Mouse (Mus musculus) hindbrain, embryonic 15.5 days (tissue): ENCODE data around the gene Lgr5. TPM values are rescaled to one million over a fixed set of nuclear protein-coding genes. Genes with fewer than 3 reads are reported as not detected.

Source experiments
- ATAC-seq: fragments of 200-750 bp; cut with Nextera tagmentation; 2 replicates; pipeline ENCODE4 v1.8.0; 2017; ENCODE audit warnings: low read depth, moderate number of reproducible peaks, moderate TSS enrichment; ENCODE audit not compliant: low FRiP score
- H3K27ac ChIP-seq: fragments of 300-500 bp; sonication (generic); replicated peaks from 2 replicates; pipeline ENCODE4 v1.5.1; 2015; ENCODE audit warnings: mild to moderate bottlenecking, inconsistent platforms
- H3K27me3 ChIP-seq: fragments of 300-500 bp; sonication (generic); 2 replicates; pipeline ENCODE4 v1.6.1; 2015; ENCODE audit warnings: control low read depth, inconsistent platforms
- H3K36me3 ChIP-seq: fragments of 300-500 bp; sonication (generic); 2 replicates; pipeline ENCODE4 v1.6.1; 2015; ENCODE audit warnings: control low read depth, inconsistent platforms
- H3K4me1 ChIP-seq: fragments of 300-500 bp; sonication (generic); replicated peaks from 2 replicates; pipeline ENCODE4 v1.6.1; 2015; ENCODE audit warnings: control low read depth, inconsistent platforms
- H3K4me2 ChIP-seq: fragments of 300-500 bp; sonication (generic); 2 replicates; pipeline ENCODE4 v1.6.1; 2015; ENCODE audit warnings: moderate library complexity, mild to moderate bottlenecking, inconsistent platforms
- H3K4me3 ChIP-seq: fragments of 300-500 bp; sonication (generic); 2 replicates; pipeline ENCODE4 v1.5.1; 2015; ENCODE audit warnings: mild to moderate bottlenecking, inconsistent platforms
- H3K9ac ChIP-seq: fragments of 300-500 bp; sonication (generic); 2 replicates; pipeline ENCODE4 v1.6.1; 2015; ENCODE audit warnings: inconsistent platforms
- H3K9me3 ChIP-seq: fragments of 300-500 bp; sonication (generic); 2 replicates; pipeline ENCODE4 v1.6.1; 2016; ENCODE audit warnings: control low read depth, inconsistent platforms
- whole genome bisulfite sequencing: fragments of 180-500 bp; shearing (Covaris S2); methylation state at CpG from one replicate; pipeline ENCODE4 v1.1.7; 2015; 5-methylcytosine and 5-hydroxymethylcytosine counted together
- polyA plus RNA-seq: library from polyadenylated mRNA; unstranded; fragments of >200 nt; fragmentation: Nextera tagmentation; extraction: Ambion mirVana; gene quantifications from 2 replicates; pipeline ENCODE4 v1.2.1, GENCODE M21; 2015

The Lgr5 gene
- polyA plus RNA-seq, 1 experiment from 2014 or later: 2.6 TPM

GRCm38 (mm10) chr10:115465778-115466177, 121.8 kb downstream of the Lgr5 start:
- H3K9ac ChIP-seq: no peak overlapping the region
- ATAC-seq: no peak
- WGBS: 70% methylated on average over 6 of the region's 6 CpGs

GRCm38 (mm10) chr10:115465072-115465471, 122.5 kb downstream of the Lgr5 start:
- WGBS: 66% methylated on average over 7 of the region's 7 CpGs
- Histone ChIP-seq H3K27ac (no peak overlapping the region), H3K27me3 (no peaks in the 10 kb centered on the region), H3K9ac (no peak overlapping the region), H3K36me3 (no peaks in the 10 kb centered on the region), H3K4me2 (no peak overlapping the region), H3K4me3 (no peak overlapping the region), H3K4me1 (0 out of 2 replicates have a peak, but pooled peaks cover 5% of the 10 kb centered on the region), H3K9me3 (no peaks in the 10 kb centered on the region)
- no peak for ATAC-seq

More at GRCm38 (mm10) chr10:115465778-115466177, 121.8 kb downstream of the Lgr5 start:
- 0 out of 2 replicates have a peak, but pooled peaks cover 5% of the 10 kb centered on the region for H3K4me1 ChIP-seq
- no peaks in the 10 kb centered on the region for H3K9me3 ChIP-seq
- no peak overlapping the region for H3K4me3 ChIP-seq
- no peak overlapping the region for H3K27ac ChIP-seq
- no peaks in the 10 kb centered on the region for H3K36me3 ChIP-seq
- no peaks in the 10 kb centered on the region for H3K27me3 ChIP-seq
- no peak overlapping the region for H3K4me2 ChIP-seq

- Histone ChIP-seq H3K9me3 (no peaks in the 10 kb centered on the region), H3K4me1 (no peaks in the 10 kb centered on the region), H3K27ac (no peak overlapping the region), H3K4me3 (no peak overlapping the region), H3K4me2 (no peak overlapping the region), H3K9ac (no peak overlapping the region), H3K27me3 (no peaks in the 10 kb centered on the region), H3K36me3 (no peaks in the 10 kb centered on the region)
- WGBS: 73% methylated on average over 5 of the region's 5 CpGs
- ATAC-seq: no peak
These were observed 124.9 kb downstream of the Lgr5 start for GRCm38 (mm10) chr10:115462646-115463045.

GRCm38 (mm10) chr10:115457368-115458021, 130.1 kb downstream of the Lgr5 start:
- Histone ChIP-seq H3K36me3 (no peaks in the 10 kb centered on the region), H3K27ac (no peak overlapping the region), H3K4me2 (no peak overlapping the region), H3K9ac (no peak overlapping the region), H3K9me3 (no peaks in the 10 kb centered on the region), H3K27me3 (no peaks in the 10 kb centered on the region), H3K4me1 (no peaks in the 10 kb centered on the region), H3K4me3 (no peak overlapping the region)
- no peak for ATAC-seq
- 66% methylated on average over 6 of the region's 6 CpGs for WGBS

GRCm38 (mm10) chr10:115448614-115449013, 139.0 kb downstream of the Lgr5 start:
- H3K9me3 ChIP-seq: no peaks in the 10 kb centered on the region
- no peaks in the 10 kb centered on the region for H3K4me1 ChIP-seq
- no peaks in the 10 kb centered on the region for H3K27me3 ChIP-seq
- ATAC-seq: no peak
- H3K36me3 ChIP-seq: no peaks in the 10 kb centered on the region
- 95% methylated on average over 13 of the region's 13 CpGs for WGBS
- no peak overlapping the region for H3K4me3 ChIP-seq
- no peak overlapping the region for H3K4me2 ChIP-seq
- H3K9ac ChIP-seq: no peak overlapping the region
- H3K27ac ChIP-seq: no peak overlapping the region

GRCm38 (mm10) chr10:115437286-115437685, 150.3 kb downstream of the Lgr5 start:
- Histone ChIP-seq H3K9ac (no peak overlapping the region), H3K27ac (no peak overlapping the region), H3K4me2 (no peak overlapping the region), H3K27me3 (no peaks in the 10 kb centered on the region), H3K4me1 (no peaks in the 10 kb centered on the region), H3K36me3 (peaks cover 16% of the 10 kb centered on the region), H3K9me3 (no peaks in the 10 kb centered on the region), H3K4me3 (no peak overlapping the region)
- ATAC-seq: no peak
- WGBS: 86% methylated on average over 4 of the region's 4 CpGs

- Histone ChIP-seq H3K27me3 (no peaks in the 10 kb centered on the region), H3K36me3 (peaks cover 56% of the 10 kb centered on the region), H3K4me2 (no peak overlapping the region)
These were observed 162.2 kb downstream of the Lgr5 start for GRCm38 (mm10) chr10:115425351-115425750.

GRCm38 (mm10) chr10:115421976-115422375, 165.6 kb downstream of the Lgr5 start:
- Histone ChIP-seq H3K9ac (no peak overlapping the region), H3K27me3 (no peaks in the 10 kb centered on the region), H3K4me2 (no peak overlapping the region), H3K36me3 (peaks cover 51% of the 10 kb centered on the region), H3K4me1 (no peaks in the 10 kb centered on the region), H3K4me3 (no peak overlapping the region), H3K9me3 (no peaks in the 10 kb centered on the region), H3K27ac (no peak overlapping the region)
- ATAC-seq: no peak
- whole genome bisulfite sequencing: 81% methylated on average over 4 of the region's 4 CpGs

More at GRCm38 (mm10) chr10:115425351-115425750, 162.2 kb downstream of the Lgr5 start:
- Histone ChIP-seq H3K4me3 (no peak overlapping the region), H3K4me1 (no peaks in the 10 kb centered on the region), H3K9me3 (no peaks in the 10 kb centered on the region), H3K27ac (no peak overlapping the region), H3K9ac (no peak overlapping the region)
- no peak for ATAC-seq
- WGBS: 47% methylated on average over 2 of the region's 2 CpGs

GRCm38 (mm10) chr10:115414056-115414455, 173.5 kb downstream of the Lgr5 start:
- H3K4me2 ChIP-seq: no peak overlapping the region
- no peak for ATAC-seq
- H3K9me3 ChIP-seq: no peaks in the 10 kb centered on the region
- no peak overlapping the region for H3K9ac ChIP-seq
- no peaks in the 10 kb centered on the region for H3K27me3 ChIP-seq
- H3K4me3 ChIP-seq: no peak overlapping the region
- 89% methylated on average over 3 of the region's 3 CpGs for WGBS
- H3K27ac ChIP-seq: no peak overlapping the region
- no peaks in the 10 kb centered on the region for H3K4me1 ChIP-seq
- H3K36me3 ChIP-seq: peaks cover 77% of the 10 kb centered on the region

- H3K4me2 ChIP-seq: no peak overlapping the region
- H3K9me3 ChIP-seq: no peaks in the 10 kb centered on the region
- H3K36me3 ChIP-seq: peaks cover 76% of the 10 kb centered on the region
- no peak overlapping the region for H3K4me3 ChIP-seq
- no peaks in the 10 kb centered on the region for H3K27me3 ChIP-seq
- H3K27ac ChIP-seq: no peak overlapping the region
- H3K4me1 ChIP-seq: no peaks in the 10 kb centered on the region
- H3K9ac ChIP-seq: no peak overlapping the region
- ATAC-seq: no peak
- WGBS: 93% methylated on average over 2 of the region's 2 CpGs
These were observed 174.1 kb downstream of the Lgr5 start for GRCm38 (mm10) chr10:115413496-115413895.

GRCm38 (mm10) chr10:115406393-115406792, 181.2 kb downstream of the Lgr5 start:
- ATAC-seq: no peak
- no peak overlapping the region for H3K4me3 ChIP-seq
- H3K9me3 ChIP-seq: no peaks in the 10 kb centered on the region
- H3K27me3 ChIP-seq: no peaks in the 10 kb centered on the region
- no peaks in the 10 kb centered on the region for H3K4me1 ChIP-seq
- H3K36me3 ChIP-seq: peaks cover 63% of the 10 kb centered on the region
- no peak overlapping the region for H3K4me2 ChIP-seq
- H3K9ac ChIP-seq: no peak overlapping the region
- WGBS: 72% methylated on average over 6 of the region's 6 CpGs
- no peak overlapping the region for H3K27ac ChIP-seq
